Mouse (Mus musculus) lung, postnatal 36 days (tissue): ENCODE data around the gene Cdk11b.
A peak's percentile ranks its signal among the peaks of the same experiment; 100 is the strongest.

Experiments
- DNase-seq: peaks from one replicate; pipeline ENCODE4 v3.0.0; 2022; ENCODE audit warnings: mixed read lengths

Cdk11b gene

GRCm38 (mm10) chr4:155624338-155625291 is at the start of gene Cdk11b:
Cdk11b (plus strand) TSS chr4:155624854.
- peak; percentile 98 for DNase-seq

- DNase-seq: peak; percentile 27
These were observed 49.7 kb upstream of the Cdk11b start for GRCm38 (mm10) chr4:155574931-155575330.

- DNase-seq: no peak
These were observed 49.1 kb upstream of the Cdk11b start for GRCm38 (mm10) chr4:155575521-155575920.

GRCm38 (mm10) chr4:155577132-155577531 is 47.5 kb upstream of the Cdk11b start:
- DNase-seq: no peak

- no peak for DNase-seq
These were observed 46.9 kb upstream of the Cdk11b start for GRCm38 (mm10) chr4:155577741-155578140.

GRCm38 (mm10) chr4:155578336-155579125 is 46.1 kb upstream of the Cdk11b start:
- DNase-seq: peak; percentile 62

- peak; percentile 73 for DNase-seq
These were observed 44.2 kb upstream of the Cdk11b start for GRCm38 (mm10) chr4:155580420-155580819.

GRCm38 (mm10) chr4:155582279-155582905 is 42.3 kb upstream of the Cdk11b start:
- peak; percentile 32 for DNase-seq

GRCm38 (mm10) chr4:155589356-155589755 is 35.3 kb upstream of the Cdk11b start:
- no peak for DNase-seq

- DNase-seq: peak; percentile 44
These were observed 33.5 kb upstream of the Cdk11b start for GRCm38 (mm10) chr4:155591012-155591719.

- DNase-seq: peak; percentile 54
These were observed 30.9 kb upstream of the Cdk11b start for GRCm38 (mm10) chr4:155593780-155594179.

GRCm38 (mm10) chr4:155595777-155596176 is 28.9 kb upstream of the Cdk11b start:
- DNase-seq: peak; percentile 53

- DNase-seq: no peak
These were observed 28.0 kb upstream of the Cdk11b start for GRCm38 (mm10) chr4:155596606-155597005.

- DNase-seq: no peak
These were observed 26.1 kb upstream of the Cdk11b start for GRCm38 (mm10) chr4:155598536-155598935.

GRCm38 (mm10) chr4:155599901-155600825 is 24.5 kb upstream of the Cdk11b start:
- no peak for DNase-seq

- peak; percentile 92 for DNase-seq
These were observed 23.3 kb upstream of the Cdk11b start, which contains the start of gene Slc35e2 for GRCm38 (mm10) chr4:155601091-155601996. Slc35e2 (plus strand) TSS chr4:155601416.

- peak; percentile 7 for DNase-seq
These were observed 22.6 kb upstream of the Cdk11b start for GRCm38 (mm10) chr4:155601997-155602456.

GRCm38 (mm10) chr4:155602753-155603152 is 21.9 kb upstream of the Cdk11b start:
- no peak for DNase-seq

GRCm38 (mm10) chr4:155603801-155604200 is 20.9 kb upstream of the Cdk11b start:
- DNase-seq: no peak

- no peak for DNase-seq
These were observed 19.5 kb upstream of the Cdk11b start for GRCm38 (mm10) chr4:155605132-155605531.
